24 mouse cellular contexts compared by ENCODE assay signal in the genomic region with DNA sequence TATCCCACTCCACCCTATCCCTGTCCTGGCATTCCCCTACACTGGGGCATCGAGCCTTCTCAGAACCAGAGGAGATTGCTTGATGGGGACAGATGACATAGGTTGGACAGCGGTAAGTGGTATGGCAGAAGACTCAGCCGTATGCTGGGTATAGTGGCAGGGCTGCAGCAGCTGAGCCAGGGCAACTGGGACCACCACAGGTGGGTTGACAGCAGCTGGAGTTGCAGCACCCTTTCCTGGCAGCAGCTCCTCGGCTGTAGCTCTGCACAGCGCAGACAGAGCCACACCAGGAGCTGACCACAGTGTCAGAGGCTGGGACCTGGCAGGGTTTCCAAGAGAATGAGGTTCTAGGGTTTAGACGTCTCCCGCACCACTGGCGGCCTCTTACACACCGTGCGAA. TPM values are rescaled to one million over a fixed set of nuclear protein-coding genes. Genes with fewer than 3 reads are reported as not detected.
DNase-seq lines count a peak whose midpoint lies in the region; TF ChIP-seq lines count a peak whose summit lies in the region.
"Had no signal": no experiment of that assay in that cellular context is flagged by ENCODE, and none has a peak within 500 bp of the region (broad histone marks: within the 10 kb centered on the region; RNA-seq: fewer than 3 reads in every experiment).

No protein-coding gene starts in this region.

- no peak for TF ChIP-seq POLR2A in myocyte (IDR thresholded peaks at IDR 0.05; ENCODE audit: insufficient read length, low read depth)
- TF ChIP-seq POLR2A in heart, adult 2 months (IDR thresholded peaks at IDR 0.05; ENCODE audit: insufficient read depth, low read depth, low read length): no peak

- H3K27ac ChIP-seq in heart, adult 2 months: no peak overlapping the region

- H3K27me3 ChIP-seq in myocyte (ENCODE audit: control insufficient read depth, insufficient read depth, insufficient read length): no peaks in the 10 kb centered on the region
- H3K27me3 ChIP-seq in heart, adult 2 months (ENCODE audit: control insufficient read depth, insufficient read depth, low read length): 0 out of 2 replicates have a peak, but pooled peaks cover 3% of the 10 kb centered on the region
- H3K27me3 ChIP-seq: Patski had no signal

- H3K79me2 ChIP-seq in myocyte (ENCODE audit: control insufficient read depth, insufficient read depth): no peaks in the 10 kb centered on the region
- H3K79me2 ChIP-seq in heart, adult 2 months (replicated peaks; ENCODE audit: control insufficient read depth, insufficient read depth, low read length): no peaks in the 10 kb centered on the region

- no peak for TF ChIP-seq EP300 in heart, adult 2 months (IDR thresholded peaks at IDR 0.05; ENCODE audit: insufficient read depth, low read depth, low read length)

- H3K4me2 ChIP-seq in myocyte (ENCODE audit: low read depth): no peak overlapping the region

- H3K4me3 ChIP-seq in myocyte: no peak overlapping the region
- no peak overlapping the region for H3K4me3 ChIP-seq in heart, adult 2 months

- no peak overlapping the region for H3K9ac ChIP-seq in heart, adult 2 months (ENCODE audit: low read depth, low read length)

- intact Hi-C loops in heart, adult 2 months (cut with DNase I): no loop called here

- H3K4me1 ChIP-seq in heart, adult 2 months (ENCODE audit: control insufficient read depth, insufficient read depth, low read length): no peaks in the 10 kb centered on the region

- H3ac ChIP-seq in myocyte (ENCODE audit: control insufficient read depth, insufficient read length): no peak overlapping the region

- no peaks in the 10 kb centered on the region for H3K36me3 ChIP-seq in myocyte (ENCODE audit: control insufficient read depth, insufficient read depth)
- no peaks in the 10 kb centered on the region for H3K36me3 ChIP-seq in heart, adult 2 months (ENCODE audit: control insufficient read depth, insufficient read depth, low read length)
- H3K36me3 ChIP-seq: G1E had no signal

- no peak for TF ChIP-seq CTCF in heart, adult 2 months (IDR thresholded peaks at IDR 0.05)

- DNase-seq in heart, adult 2 months: no peak
- DNase-seq: adrenal gland, adult 2 months; adrenal gland, adult 8-10 months; adrenal gland, postnatal 10 days; adrenal gland, postnatal 14 days; adrenal gland, postnatal 25 days; adrenal gland, postnatal 36 days; B cell, adult 2 months; cerebellum, adult 11 months; cerebellum, adult 11-12 months; cerebellum, adult 18-20 months; cerebellum, adult 2 months had no signal

- WGBS in heart, adult 2 months: 80% methylated on average over 10 of the region's 10 CpGs

TF ChIP-seq in myocyte, 11 proteins besides CTCF, POLR2A, EP300 and RAD21:
- peak in 2 of 3 experiments; percentile 50 to 57 for TF ChIP-seq MYOG (IDR thresholded peaks at IDR 0.05; ENCODE audit: control insufficient read depth in 1 of 3, insufficient read depth in 1 of 3, insufficient read length in 2 of 3, low read depth in 2 of 3)
- TF ChIP-seq MYOD1 (IDR thresholded peaks at IDR 0.05; ENCODE audit: control insufficient read depth in 1 of 3, insufficient read length in 2 of 3, low read depth in 2 of 3): peak in 1 of 3 experiments; percentile 69
- TF ChIP-seq MAX (IDR thresholded peaks at IDR 0.05; ENCODE audit: low read depth): no peak
- no peak for TF ChIP-seq TCF3 (IDR thresholded peaks at IDR 0.05; ENCODE audit: insufficient read length, low read depth)

RNA-seq across cellular contexts. Expression of a gene that starts 3.0 kb away (rescaled TPM):
- polyA plus RNA-seq in myocyte (2012; fragmentation: generic; extraction: Trizol): not detected
- not detected for total RNA-seq in heart, adult 2 months (2021)
- not detected in 2 replicates for polyA plus RNA-seq in heart, adult 2 months (2012; rRNA removed)
- total RNA-seq: adrenal gland, adult 18-20 months; adrenal gland, adult 2 months; adrenal gland, adult 8-10 months; adrenal gland, postnatal 10 days; adrenal gland, postnatal 14 days; adrenal gland, postnatal 25 days; adrenal gland, postnatal 36 days; adrenal gland, postnatal 4 days; CH12.LX; ES-E14; G1E; MEL had no signal
- polyA plus RNA-seq: activated CD4-positive, CD25-positive, alpha-beta regulatory T cell, adult 4 months; adrenal gland, adult 2 months; brain, embryonic 14.5 days; C2C12; CD4-positive, CD25-positive, alpha-beta regulatory T cell, adult 4 months; cerebellum, adult 2 months; G1E; Patski had no signal

RNA-seq across cellular contexts. Expression of a gene that starts 4.0 kb away (rescaled TPM):
- not detected for polyA plus RNA-seq in myocyte (2012; fragmentation: generic; extraction: Trizol)
- not detected for total RNA-seq in heart, adult 2 months (2021)
- polyA plus RNA-seq in heart, adult 2 months (2012; rRNA removed): not detected in 2 replicates
- total RNA-seq: adrenal gland, adult 18-20 months; adrenal gland, adult 2 months; adrenal gland, adult 8-10 months; adrenal gland, postnatal 10 days; adrenal gland, postnatal 14 days; adrenal gland, postnatal 25 days; adrenal gland, postnatal 36 days; adrenal gland, postnatal 4 days; CH12.LX; ES-E14; G1E; MEL had no signal
- polyA plus RNA-seq: activated CD4-positive, CD25-positive, alpha-beta regulatory T cell, adult 4 months; adrenal gland, adult 2 months; brain, embryonic 14.5 days; C2C12; CD4-positive, CD25-positive, alpha-beta regulatory T cell, adult 4 months; cerebellum, adult 2 months; G1E; Patski had no signal

RNA-seq across cellular contexts. Expression of a gene that starts 12.8 kb away (rescaled TPM):
- not detected for polyA plus RNA-seq in myocyte (2012; fragmentation: generic; extraction: Trizol)
- total RNA-seq in heart, adult 2 months (2021): not detected
- polyA plus RNA-seq in heart, adult 2 months (2012; rRNA removed): not detected in 2 replicates
- total RNA-seq: adrenal gland, adult 18-20 months; adrenal gland, adult 2 months; adrenal gland, adult 8-10 months; adrenal gland, postnatal 10 days; adrenal gland, postnatal 14 days; adrenal gland, postnatal 25 days; adrenal gland, postnatal 36 days; adrenal gland, postnatal 4 days; CH12.LX; ES-E14; G1E; MEL had no signal
- polyA plus RNA-seq: activated CD4-positive, CD25-positive, alpha-beta regulatory T cell, adult 4 months; adrenal gland, adult 2 months; brain, embryonic 14.5 days; C2C12; CD4-positive, CD25-positive, alpha-beta regulatory T cell, adult 4 months; cerebellum, adult 2 months; G1E; Patski had no signal

RNA-seq across cellular contexts. Expression of a gene that starts 18.9 kb away (rescaled TPM):
- not detected for polyA plus RNA-seq in myocyte (2012; fragmentation: generic; extraction: Trizol)
- total RNA-seq in heart, adult 2 months (2021): not detected
- not detected in 2 replicates for polyA plus RNA-seq in heart, adult 2 months (2012; rRNA removed)
- total RNA-seq: adrenal gland, adult 18-20 months; adrenal gland, adult 2 months; adrenal gland, adult 8-10 months; adrenal gland, postnatal 10 days; adrenal gland, postnatal 14 days; adrenal gland, postnatal 25 days; adrenal gland, postnatal 36 days; adrenal gland, postnatal 4 days; CH12.LX; ES-E14; MEL had no signal
- polyA plus RNA-seq: activated CD4-positive, CD25-positive, alpha-beta regulatory T cell, adult 4 months; adrenal gland, adult 2 months; brain, embryonic 14.5 days; C2C12; CD4-positive, CD25-positive, alpha-beta regulatory T cell, adult 4 months; cerebellum, adult 2 months; G1E; Patski had no signal

RNA-seq across cellular contexts. Expression of a gene that starts 27.7 kb away (rescaled TPM):
- not detected for polyA plus RNA-seq in myocyte (2012; fragmentation: generic; extraction: Trizol)
- total RNA-seq in heart, adult 2 months (2021): not detected
- not detected in 2 replicates for polyA plus RNA-seq in heart, adult 2 months (2012; rRNA removed)
- total RNA-seq: adrenal gland, adult 18-20 months; adrenal gland, adult 2 months; adrenal gland, adult 8-10 months; adrenal gland, postnatal 10 days; adrenal gland, postnatal 14 days; adrenal gland, postnatal 25 days; adrenal gland, postnatal 36 days; adrenal gland, postnatal 4 days; CH12.LX; ES-E14; G1E; MEL had no signal
- polyA plus RNA-seq: activated CD4-positive, CD25-positive, alpha-beta regulatory T cell, adult 4 months; adrenal gland, adult 2 months; brain, embryonic 14.5 days; C2C12; CD4-positive, CD25-positive, alpha-beta regulatory T cell, adult 4 months; cerebellum, adult 2 months; G1E; Patski had no signal
